Mouse (Mus musculus) small intestine, adult 2 months (tissue): Measurements from ENCODE around the gene Tbl1xr1. TPM values are rescaled to one million over a fixed set of nuclear protein-coding genes. Genes with fewer than 3 reads are reported as not detected.

Experiments
- H3K27ac ChIP-seq: fragments of 200-500 bp; 2 replicates; pipeline ENCODE4 v1.5.1; 2012; ENCODE audit warnings: low read depth, low read length, control low read depth, inconsistent platforms; ENCODE audit not compliant: insufficient read depth
- H3K27me3 ChIP-seq: fragments of 200-500 bp; 2 replicates; pipeline ENCODE4 v1.6.1; 2012; ENCODE audit warnings: mild to moderate bottlenecking, moderate library complexity, low read length, inconsistent platforms; ENCODE audit not compliant: control insufficient read depth, insufficient read depth
- H3K36me3 ChIP-seq: fragments of 200-500 bp; 2 replicates; pipeline ENCODE4 v1.6.1; 2012; ENCODE audit warnings: mild to moderate bottlenecking, low read length, control low read depth, inconsistent platforms; ENCODE audit not compliant: control insufficient read depth, insufficient read depth
- H3K4me1 ChIP-seq: fragments of 200-500 bp; 2 replicates; pipeline ENCODE4 v1.6.1; 2012; ENCODE audit warnings: low read length, inconsistent platforms, mixed read lengths; ENCODE audit not compliant: control insufficient read depth, insufficient read depth, insufficient read length
- H3K4me3 ChIP-seq: fragments of 200-500 bp; 2 replicates; pipeline ENCODE4 v1.5.1; 2012; ENCODE audit warnings: low read depth, mild to moderate bottlenecking, control low read depth, inconsistent platforms, low read length, moderate library complexity
- CTCF ChIP-seq: fragments of 200-500 bp; IDR thresholded peaks from 2 replicates; pipeline ENCODE4 v1.5.1; 2012; ENCODE audit warnings: low read depth, mild to moderate bottlenecking, control low read depth, inconsistent platforms, low read length, moderate library complexity, mixed read lengths; ENCODE audit not compliant: insufficient replicate concordance, insufficient read length; ENCODE audit errors: extremely low read depth
- POLR2A ChIP-seq: fragments of 200-500 bp; IDR thresholded peaks from 2 replicates; pipeline ENCODE4 v1.6.1; 2012; ENCODE audit warnings: low read depth, mild to moderate bottlenecking, control low read depth, inconsistent platforms, low read length, moderate library complexity
- WGBS: fragments of 180-500 bp; shearing (Covaris S2); methylation state at CpG from one replicate; pipeline ENCODE4 v1.1.7; 2018; 5-methylcytosine and 5-hydroxymethylcytosine counted together
- polyA plus RNA-seq: library from polyadenylated mRNA; depleted of rRNA; stranded (reverse); fragments of >200 nt; gene quantifications from 2 replicates; pipeline ENCODE4 v1.2.3, GENCODE M21; 2012

Gene Tbl1xr1
- polyA plus RNA-seq, 1 experiment, result 15.8 TPM

- H3K4me3 ChIP-seq, result no peak overlapping the region
- TF ChIP-seq POLR2A (no peak), CTCF (no peak)
- 88% methylated on average over 2 of the region's 2 CpGs for WGBS
- no peaks in the 10 kb centered on the region for H3K4me1 ChIP-seq
- H3K36me3 ChIP-seq, result no peaks in the 10 kb centered on the region
- H3K27me3 ChIP-seq, result no peaks in the 10 kb centered on the region
- H3K27ac ChIP-seq, result no peak overlapping the region
Measured at GRCm38 (mm10) chr3:22131277-22131676, 54.8 kb downstream of the Tbl1xr1 start.

DNA sequence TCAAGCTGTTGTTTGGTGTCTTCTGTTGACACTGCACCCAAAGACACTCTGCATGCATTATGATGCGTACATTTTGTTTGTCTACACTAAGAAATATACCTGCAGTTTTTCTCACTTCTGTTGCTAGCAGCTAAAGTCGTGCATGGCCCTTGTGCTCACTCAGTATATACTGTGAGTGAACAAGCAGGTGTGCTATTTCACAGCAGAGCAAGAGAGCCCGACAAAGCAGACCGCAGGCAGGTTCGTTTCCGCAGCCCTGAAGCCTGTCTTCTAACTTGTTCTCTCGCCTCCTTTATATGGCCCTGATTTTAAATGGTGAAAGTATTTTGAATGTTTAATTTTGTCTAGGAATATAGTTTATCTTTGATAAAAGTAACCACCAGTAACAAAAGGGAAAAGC is 57.2 kb downstream of the Tbl1xr1 start:
- Histone ChIP-seq H3K36me3 (no peaks in the 10 kb centered on the region), H3K27me3 (no peaks in the 10 kb centered on the region), H3K4me3 (no peak overlapping the region), H3K4me1 (no peaks in the 10 kb centered on the region; the same call in 1 of the 2 replicates), H3K27ac (no peak overlapping the region)
- TF ChIP-seq CTCF, result no peak
- TF ChIP-seq POLR2A, result no peak
- WGBS, result 84% methylated on average over 7 of the region's 7 CpGs

GRCm38 (mm10) chr3:22137793-22138579 is 61.5 kb downstream of the Tbl1xr1 start:
- H3K36me3 ChIP-seq, result no peaks in the 10 kb centered on the region
- no peak overlapping the region for H3K27ac ChIP-seq
- peaks cover 2% of the 10 kb centered on the region; the same call in 1 of the 2 replicates for H3K4me1 ChIP-seq
- no peak overlapping the region for H3K4me3 ChIP-seq
- 78% methylated on average over 9 of the region's 9 CpGs for WGBS
- TF ChIP-seq CTCF, result no peak
- TF ChIP-seq POLR2A, result no peak
- no peaks in the 10 kb centered on the region for H3K27me3 ChIP-seq

DNA sequence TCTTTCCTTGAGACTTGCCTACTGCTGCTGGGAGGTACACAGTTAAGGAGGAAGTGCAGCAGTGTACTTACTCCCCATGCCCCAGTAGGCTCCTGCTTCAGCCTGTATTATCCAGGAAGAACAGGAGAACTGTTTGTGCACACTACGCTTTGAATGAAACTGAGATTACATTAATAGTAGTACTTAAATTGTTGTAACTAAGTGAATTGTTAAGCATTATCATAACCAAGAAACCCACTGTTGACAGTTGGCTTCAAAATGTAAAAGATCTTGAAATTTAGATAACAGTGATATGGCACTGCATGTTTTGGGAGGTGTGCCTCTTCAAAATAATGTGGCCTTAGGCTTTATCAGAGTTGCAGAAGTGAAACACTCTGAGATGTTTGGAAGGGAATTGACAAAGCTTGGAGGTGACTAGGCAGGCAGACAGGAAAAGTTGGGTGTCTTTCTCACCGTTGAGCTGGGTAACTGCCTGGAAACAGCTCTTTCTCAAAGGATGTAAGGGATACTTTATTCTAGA is 62.2 kb downstream of the Tbl1xr1 start:
- H3K4me3 ChIP-seq, result no peak overlapping the region
- H3K36me3 ChIP-seq, result no peaks in the 10 kb centered on the region
- no peak overlapping the region for H3K27ac ChIP-seq
- TF ChIP-seq POLR2A (no peak), CTCF (no peak)
- whole genome bisulfite sequencing, result 52% methylated on average over 2 of the region's 2 CpGs
- H3K4me1 ChIP-seq, result peaks cover 4% of the 10 kb centered on the region; the same call in 1 of the 2 replicates
- no peaks in the 10 kb centered on the region for H3K27me3 ChIP-seq

- H3K27me3 ChIP-seq, result no peaks in the 10 kb centered on the region
- TF ChIP-seq CTCF (no peak), POLR2A (no peak)
- no peaks in the 10 kb centered on the region for H3K36me3 ChIP-seq
- H3K4me3 ChIP-seq, result no peak overlapping the region
- WGBS, result 85% methylated on average over 3 of the region's 3 CpGs
- H3K4me1 ChIP-seq, result peaks cover 4% of the 10 kb centered on the region; the same call in 1 of the 2 replicates
- H3K27ac ChIP-seq, result no peak overlapping the region
Measured at GRCm38 (mm10) chr3:22140111-22140658, 63.7 kb downstream of the Tbl1xr1 start.

DNA sequence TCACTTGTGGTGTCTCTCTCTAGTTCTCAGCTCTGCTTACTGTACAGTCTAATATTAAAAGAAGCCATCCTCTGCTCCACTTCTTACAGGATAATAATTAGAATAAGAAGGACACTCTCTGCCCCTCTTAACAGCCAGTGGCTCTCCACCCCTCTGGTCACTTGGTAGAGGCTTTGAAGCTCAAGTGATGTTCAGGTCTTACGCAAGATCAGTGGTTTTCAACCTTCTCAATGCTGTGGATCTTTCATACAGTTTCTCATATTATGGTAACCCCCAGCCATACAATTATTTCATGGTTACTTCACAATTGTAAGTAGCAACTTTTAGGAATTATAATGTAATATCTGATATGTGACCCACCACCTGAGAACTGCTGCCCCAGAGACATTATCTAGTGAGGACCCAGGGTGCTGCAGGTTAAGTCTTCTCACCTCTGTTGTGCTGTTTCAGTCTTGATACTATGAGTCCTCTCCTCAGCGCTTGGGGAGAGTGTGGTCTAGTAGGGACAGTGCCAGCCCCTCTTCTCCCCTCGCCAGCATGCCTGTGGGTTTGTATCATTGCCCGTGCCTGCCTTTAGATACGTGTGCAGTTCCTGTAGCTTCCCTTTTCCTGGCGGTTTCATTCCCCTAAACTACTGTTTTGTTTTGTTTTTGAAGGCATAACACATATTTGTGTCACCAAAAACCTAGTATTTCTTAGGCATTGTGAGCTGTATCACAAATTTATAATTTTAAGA is 65.7 kb downstream of the Tbl1xr1 start:
- 79% methylated on average over 6 of the region's 6 CpGs for WGBS
- Histone ChIP-seq H3K4me3 (no peak overlapping the region), H3K27ac (no peak overlapping the region), H3K27me3 (no peaks in the 10 kb centered on the region), H3K36me3 (no peaks in the 10 kb centered on the region), H3K4me1 (peaks cover 4% of the 10 kb centered on the region; the same call in 1 of the 2 replicates)
- TF ChIP-seq CTCF, result no peak
- no peak for TF ChIP-seq POLR2A
